Mouse (Mus musculus) adrenal gland, postnatal 36 days (tissue): ENCODE results near the gene Aox2. TPM values are rescaled to one million over a fixed set of nuclear protein-coding genes. Genes with fewer than 3 reads are reported as not detected.

Experiments
- DNase-seq, 2 experiments: peaks; one replicate each; pipeline ENCODE4 v3.0.0; 2021; ENCODE audit warnings: mixed read lengths in 1 of 2
- total RNA-seq, 2 experiments: library from RNA; stranded (reverse); gene quantifications; 2 replicates each; pipeline ENCODE4 v1.2.3; 2021

The Aox2 gene
- total RNA-seq, 2 experiments from 2014 or later, result 0.30 to 0.86 TPM

DNA sequence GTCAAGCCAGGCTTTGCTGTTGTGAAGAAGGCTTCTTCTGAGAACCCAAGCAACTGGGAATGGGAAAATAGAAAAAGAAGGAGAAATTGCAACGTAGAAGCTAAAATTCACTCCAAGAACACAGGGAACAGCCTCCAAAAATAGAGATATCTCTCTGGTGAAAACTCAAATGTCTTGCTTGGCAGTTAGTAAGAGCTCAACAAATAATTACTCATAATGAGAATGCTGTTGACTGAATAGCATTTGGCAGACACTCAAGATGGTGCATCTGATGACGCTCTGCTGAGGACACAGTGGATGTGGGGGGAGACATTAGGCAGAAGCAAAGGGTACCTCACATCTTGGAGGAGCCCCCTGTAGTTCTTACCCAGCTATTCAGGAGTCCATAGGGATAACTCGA is 10.0 kb downstream of the Aox2 start:
- DNase-seq, result no peak

DNA sequence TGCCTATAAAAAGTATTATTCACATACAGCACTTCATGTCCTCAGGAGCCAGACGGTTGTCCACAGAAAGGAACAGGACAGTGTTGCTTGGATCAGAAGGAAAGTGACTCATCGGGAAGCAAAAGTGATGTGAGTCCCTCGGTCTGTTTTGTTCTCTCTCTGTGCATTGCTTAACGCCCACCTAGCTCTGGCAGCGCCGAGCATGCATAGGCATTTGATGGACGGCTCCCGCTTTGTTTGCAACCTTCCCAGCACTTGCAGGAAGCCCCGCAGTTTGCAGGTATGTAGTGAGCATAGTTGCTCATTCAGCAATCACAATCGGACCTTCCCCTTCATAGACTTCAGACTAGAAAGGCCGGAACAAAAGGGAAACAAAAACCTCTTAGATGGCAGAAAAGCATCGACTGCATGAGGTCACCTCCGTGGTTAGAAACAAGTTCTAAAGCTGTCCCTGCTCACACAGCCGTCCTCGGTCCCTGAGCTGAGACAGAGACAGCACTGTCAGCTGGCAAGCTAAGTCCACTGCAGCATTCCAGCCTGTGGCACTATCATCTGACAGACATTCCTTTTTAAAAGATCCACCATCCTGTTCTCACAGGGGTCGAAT is 11.8 kb downstream of the Aox2 start:
- DNase-seq, result no peak

DNA sequence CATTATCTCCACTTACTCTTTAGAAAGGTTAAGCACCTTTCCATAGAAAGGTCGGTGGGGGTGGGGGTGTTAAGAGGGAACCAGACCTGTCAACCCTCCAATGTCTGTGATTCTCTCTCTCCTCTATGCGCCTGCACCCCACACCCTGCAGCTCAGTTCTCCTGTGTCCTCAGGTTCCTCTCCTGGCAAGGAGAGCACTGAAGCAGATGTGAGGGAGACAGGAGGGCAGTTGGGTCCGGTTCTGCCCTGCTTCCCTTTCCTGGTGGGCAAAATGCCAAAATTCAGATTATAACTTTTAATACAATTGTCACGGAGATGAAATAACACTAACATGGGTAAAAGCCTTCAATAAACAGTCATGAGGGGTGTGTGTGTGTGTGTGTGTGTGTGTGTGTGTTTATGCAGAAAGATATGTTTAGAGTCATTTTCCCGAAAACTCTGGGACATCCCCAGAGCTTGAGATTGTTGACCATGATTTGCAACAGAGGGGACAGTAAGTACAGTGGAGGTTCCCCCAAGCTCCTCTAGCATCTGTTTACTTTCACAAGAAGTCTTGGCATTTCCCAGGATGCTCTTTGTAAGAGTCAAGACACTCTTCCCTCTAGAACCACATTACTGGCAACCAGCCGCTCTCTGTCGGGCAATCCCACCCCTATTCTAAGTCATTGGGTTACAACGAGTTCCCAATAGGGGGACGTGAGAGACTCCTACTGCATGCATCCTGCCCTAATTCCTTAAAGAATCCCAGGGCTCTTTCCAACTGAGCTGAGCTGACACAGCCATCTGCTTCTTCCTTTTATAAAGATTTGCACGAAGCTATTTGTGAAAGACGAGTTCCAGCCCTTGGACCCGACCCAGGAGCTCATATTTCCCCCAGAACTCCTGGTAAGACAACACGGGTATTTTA is 13.5 kb downstream of the Aox2 start:
- DNase-seq, result peak; percentile 11 to 43

DNA sequence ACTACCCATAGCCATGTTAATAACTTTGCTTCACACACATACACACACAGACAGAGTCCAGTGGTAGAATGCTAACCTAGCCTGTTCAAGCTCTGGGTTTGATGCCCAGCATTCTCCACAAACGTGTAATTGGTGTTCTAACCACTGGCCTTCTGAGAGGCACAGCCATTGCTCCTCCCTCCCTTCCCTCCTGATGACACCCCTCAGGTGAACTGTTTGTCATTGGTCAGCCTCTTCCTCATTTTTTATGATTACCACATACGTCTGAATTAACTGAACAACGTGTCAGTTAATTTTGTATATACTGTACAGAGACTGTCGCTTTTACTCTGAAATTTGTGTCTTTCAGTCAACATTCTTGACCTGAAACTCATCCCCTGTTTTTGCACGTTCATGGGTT is 16.6 kb downstream of the Aox2 start:
- DNase-seq, result no peak

DNA sequence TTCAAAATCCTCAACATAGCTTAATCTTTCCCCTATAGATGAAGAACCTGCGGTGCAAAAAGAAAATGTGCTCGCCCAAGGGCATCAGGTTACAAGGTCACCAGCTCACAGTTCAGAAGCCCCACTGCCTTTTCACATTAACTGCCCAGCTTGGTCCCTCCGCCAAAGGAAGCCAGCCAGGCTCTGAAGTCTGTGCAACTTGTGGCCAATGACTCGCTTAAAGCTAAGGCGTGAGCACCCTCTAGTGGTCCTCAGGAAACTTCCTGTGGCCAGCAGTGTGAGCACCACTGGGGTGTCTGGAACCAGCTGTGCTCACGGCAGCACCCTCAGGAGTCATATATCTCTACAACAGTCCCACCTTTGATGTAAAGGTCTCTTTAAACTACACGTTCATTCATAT is 18.2 kb downstream of the Aox2 start:
- peak; percentile 75 to 84 for DNase-seq

DNA sequence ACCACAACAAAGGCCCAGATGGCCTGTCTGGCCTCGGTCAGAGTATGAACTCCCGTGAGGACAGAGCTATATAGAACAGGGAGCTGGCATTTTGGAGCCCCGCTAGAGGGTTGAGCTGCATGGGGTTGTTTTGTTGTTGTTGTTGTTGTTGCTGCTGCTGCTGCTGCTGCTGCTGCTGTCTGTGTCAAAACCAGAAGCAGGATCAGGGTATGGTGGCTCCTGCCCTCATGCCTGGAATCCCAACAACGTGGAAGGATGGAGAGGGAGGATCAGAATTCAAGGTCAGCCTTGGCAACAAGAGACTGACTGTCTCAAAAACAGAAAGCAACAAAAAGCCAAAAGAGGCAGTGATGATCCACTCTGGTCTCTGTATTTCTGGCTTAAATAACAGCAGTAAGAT is 18.7 kb downstream of the Aox2 start:
- DNase-seq, result no peak

DNA sequence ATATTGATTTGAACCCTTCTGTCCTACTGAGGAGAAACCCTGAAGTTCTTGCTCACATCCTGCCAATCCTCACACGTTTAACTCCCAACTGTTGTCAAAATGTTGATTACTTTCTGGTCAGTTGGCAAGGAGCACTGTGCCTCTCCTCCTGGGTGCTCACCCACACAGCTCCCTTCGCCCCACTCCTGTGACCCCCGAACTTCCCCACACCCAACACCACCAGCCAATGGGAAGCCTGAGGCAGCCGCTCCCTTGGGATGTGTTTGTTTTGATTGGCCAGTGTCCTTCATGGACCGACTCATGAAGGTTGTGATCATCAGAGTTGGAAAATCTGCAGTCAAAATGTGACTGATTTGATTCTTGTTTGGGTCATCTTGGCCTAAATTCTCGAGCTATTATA is 20.2 kb downstream of the Aox2 start:
- peak in 1 of 2 experiments; percentile 19 for DNase-seq

DNA sequence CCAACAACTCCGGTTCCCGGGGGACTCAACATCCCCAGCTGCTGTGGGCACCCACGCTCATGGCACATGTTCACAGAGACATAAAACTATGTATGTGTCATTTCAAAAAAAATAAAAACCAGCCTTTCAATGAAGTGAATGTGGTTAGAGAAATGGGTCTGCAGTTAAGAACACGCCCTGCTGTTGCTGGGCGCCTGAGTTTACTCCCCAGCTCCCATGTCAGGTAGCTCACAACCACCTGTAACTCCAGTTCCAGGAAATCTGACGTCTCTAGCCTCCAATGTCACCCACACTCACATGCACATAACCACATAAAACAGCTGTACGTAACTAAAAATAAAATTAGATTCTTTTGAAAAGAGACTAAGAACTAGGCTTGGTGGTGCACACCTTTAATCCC is 22.9 kb downstream of the Aox2 start:
- no peak for DNase-seq

DNA sequence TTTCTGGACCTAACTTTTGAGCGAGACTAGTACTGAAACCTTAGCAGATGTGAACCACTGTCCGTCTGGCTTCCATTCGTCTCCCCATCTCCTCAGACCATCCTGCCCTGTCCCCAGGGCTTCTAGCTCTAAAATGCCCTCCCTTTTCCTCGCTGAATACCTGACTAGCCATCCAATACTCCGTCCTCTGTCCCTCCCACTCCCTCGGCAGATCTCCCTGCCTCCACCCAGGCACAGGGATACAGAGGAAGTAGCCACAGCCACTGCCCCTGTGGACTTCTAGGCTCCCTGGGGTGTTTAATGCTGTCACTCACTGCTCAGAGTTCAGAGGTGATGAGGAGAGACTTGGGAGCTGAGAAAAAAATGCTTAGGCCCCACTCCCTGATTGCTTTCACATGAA is 23.9 kb downstream of the Aox2 start:
- no peak for DNase-seq

DNA sequence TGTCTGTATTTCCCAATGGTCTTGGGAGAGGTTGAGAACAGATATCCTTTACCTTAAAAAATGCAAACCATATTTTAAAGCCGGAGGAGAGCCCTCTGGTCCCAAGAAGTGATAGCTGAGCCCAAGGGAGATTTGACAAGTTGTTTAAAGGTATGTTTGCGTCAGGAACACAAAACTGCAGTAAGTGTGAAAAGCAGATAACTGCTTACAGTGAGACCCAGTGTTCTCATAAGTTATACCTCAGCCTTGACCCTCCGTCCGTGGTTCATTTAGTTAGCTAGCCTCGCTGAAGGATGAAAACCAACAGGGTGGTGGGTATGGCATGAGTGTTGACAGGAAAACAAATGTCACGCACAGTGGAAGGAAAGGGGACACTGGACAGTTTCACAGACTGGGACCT is 24.9 kb downstream of the Aox2 start:
- no peak for DNase-seq

DNA sequence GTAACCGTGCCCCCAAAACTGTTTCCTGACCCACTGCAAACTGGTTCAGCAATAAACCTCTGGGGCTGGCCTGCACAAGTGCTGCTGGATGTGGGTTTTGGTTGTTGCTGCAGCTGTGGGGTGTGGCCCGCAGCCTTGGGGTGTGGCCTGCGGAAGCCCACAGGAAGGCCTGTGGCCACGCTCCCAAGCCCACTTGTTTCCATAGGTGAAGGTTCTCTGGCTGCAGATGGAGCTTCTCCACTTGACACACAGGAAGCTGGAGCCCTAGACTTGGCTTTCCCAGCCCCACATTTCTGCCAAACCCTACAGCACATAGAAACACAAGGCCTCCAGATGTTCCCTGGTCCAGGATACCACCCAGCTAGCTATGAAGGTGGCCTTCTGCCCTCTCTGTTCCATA is 25.6 kb downstream of the Aox2 start:
- no peak for DNase-seq

DNA sequence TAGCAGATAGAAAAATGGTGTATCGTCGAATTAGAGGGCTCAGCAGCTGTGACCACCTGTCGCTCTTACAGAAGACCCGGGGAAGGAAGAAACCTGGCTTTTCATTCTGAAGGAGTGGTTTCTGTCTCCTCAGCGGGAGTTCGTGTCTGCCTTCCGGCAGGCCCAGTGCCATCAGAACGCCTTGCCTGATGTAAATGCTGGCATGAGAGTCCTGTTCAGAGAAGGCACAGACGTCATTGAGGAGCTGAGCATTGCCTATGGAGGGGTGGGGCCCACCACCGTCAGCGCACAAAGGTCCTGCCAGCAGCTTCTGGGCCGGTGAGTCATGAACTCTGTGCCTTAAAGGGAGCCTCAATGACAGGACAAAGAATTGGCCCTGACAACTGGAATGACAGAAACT is 26.2 kb downstream of the Aox2 start:
- DNase-seq, result peak; percentile 46 to 60

DNA sequence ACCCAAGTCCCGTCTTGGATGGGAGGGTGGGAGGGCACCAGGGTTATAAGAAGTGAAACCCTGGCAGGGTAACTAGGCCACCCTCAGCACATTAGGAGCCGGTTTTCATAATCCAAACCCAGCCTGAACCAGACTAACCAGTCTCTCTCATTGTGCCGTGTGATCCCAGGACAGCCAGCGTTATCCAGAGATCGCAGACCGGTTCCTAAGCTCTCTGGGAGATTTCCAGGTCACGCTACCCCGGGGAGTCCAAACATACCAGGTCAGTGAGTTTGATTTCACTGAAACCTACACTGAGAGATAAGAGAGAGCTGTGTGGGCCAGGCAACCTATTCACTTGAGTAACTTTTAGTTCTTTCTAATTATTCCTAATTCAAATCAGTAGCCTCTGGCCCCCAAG is 29.1 kb downstream of the Aox2 start:
- DNase-seq, result no peak

DNA sequence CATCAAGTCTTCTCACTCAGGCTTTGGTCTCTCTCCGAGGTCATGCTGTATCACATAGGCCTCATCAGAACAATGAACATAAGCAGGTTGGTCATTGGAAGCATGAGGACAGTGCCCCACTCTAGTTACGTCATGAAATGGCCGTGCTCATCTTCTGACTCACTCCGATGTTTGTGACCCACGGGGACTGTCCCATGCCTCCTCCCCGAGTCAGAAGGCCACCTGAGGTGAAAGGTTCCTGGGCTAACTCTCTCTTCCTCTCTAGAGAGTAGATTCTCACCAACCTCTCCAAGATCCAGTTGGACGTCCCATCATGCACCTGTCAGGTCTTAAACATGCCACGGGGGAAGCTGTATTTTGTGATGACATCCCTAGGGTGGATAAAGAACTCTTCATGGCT is 30.5 kb downstream of the Aox2 start:
- DNase-seq, result no peak

DNA sequence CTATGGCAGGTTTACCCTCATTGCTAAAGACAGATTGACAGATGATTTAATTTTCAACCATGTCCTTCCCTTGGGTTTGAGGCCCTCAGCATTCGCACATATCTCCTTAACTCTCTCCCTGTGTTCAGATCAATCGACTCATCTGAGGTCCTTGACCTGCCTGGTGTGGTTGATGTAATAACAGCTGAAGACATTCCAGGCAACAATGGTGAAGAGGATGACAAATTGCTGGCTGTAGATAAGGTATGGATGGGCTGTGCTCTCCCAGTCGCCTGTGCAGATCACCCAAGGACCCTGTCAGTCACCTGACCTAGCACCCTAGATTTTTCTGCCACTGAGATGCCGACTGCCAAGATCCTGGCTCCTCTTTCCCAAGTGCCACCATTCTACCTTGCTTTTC is 31.7 kb downstream of the Aox2 start:
- peak; percentile 18 to 44 for DNase-seq

DNA sequence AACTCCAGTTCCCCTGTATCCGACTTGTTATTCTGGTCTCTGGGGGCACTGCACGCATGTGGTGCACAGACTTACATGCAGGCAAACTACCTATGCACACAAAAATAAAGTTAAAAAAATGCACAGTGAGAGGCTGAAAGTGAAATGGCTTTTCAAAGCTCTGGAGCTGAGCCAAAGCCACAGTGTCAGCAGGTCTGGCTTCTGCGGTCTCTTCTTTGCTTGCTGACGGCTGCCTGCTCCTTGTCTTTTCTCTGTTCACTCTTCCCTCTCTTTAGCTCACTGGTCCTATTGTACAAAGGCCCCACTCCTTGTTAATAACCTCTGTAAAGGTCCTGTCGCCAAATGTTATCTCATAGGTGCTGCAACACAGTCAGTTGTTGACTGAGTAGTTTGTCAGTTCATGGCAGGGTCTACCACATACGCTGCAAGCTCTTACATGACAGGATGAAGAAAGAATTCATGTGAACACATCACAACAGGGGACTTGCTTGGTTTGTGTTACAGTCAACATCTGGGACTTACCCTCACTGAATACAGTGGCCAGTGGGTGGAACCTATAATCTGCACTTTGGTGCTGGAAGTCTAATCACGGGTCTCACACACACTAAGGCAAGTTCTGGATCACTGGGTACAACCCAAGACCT is 33.2 kb downstream of the Aox2 start:
- DNase-seq, result peak in 1 of 2 experiments; percentile 28

DNA sequence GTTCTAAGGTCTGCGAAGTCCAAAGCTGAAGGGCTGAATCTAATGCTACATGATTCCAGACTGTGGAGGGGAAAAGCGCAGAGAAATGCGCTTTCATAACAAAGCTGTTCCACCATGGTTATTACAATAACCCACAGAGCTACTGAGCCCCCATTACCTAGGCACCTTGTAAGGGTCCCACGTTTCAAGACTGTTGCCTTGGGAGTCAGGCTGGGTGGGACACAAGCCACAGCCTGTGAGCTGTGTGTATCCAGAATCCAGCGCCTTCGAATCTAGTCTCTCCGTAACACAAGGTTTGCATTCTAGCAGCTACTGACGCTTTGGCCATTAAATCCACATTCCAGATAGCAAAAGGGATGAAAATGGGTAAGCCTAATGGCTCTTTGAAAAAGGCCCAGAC is 35.0 kb downstream of the Aox2 start:
- no peak for DNase-seq

DNA sequence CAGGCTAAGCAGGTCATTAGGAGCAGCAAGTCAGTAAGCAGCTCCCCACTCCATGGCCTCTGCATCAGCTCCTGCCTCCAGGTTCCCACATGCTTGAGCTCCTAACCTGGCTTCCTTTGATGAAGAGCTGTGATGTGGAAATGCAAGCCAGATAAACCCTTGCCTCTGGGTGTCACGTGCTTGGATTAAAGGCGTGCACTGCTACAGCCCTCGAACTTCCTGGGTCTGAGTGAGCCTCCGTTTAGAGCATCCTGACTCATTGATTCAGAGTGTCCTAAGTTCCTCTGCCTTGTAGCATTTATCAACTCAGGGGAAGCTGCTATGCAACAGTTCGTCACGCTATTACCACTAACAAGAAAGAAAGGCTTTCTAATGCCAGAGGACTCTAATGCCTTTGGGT is 37.4 kb downstream of the Aox2 start:
- no peak for DNase-seq

DNA sequence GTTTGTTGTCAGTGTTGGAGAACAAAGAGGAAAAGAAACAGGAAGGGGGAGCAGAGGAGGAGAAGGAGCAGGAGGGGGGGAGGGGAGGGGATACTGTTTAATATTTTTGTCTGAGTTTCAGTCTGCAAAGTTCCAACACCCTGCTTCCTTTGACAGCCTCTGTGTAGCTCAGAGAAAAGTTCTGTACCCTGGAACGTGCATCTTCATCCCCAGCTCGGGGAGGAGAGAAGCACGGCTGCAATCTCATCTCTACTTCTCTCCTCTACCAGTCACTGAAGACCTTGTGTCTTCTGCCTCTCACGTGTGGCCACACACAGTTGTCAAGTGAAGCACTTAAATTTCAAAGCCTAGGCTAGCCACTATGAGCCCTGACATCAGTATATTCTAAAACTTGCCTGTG is 55.1 kb downstream of the Aox2 start:
- DNase-seq, result no peak

DNA sequence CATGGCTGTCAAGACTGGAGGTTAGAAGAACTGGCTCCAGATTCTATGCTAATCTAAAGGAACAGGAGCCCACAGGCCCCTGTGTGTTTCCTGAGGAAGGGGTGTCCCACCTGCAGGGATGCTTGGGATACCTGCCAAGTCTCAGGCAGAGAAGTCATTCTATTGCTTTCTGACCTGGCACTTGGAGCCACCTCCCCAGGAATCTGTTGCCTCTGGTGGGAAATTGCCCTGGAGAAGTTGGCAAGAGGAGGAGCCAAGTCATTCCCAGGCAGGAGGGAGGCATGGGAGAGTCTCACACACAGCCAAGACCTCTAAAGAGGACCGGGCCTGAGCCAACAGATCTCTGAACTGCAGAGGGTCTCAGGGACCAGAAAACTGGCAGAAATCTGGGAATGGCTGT is 61.8 kb downstream of the Aox2 start:
- no peak for DNase-seq

DNA sequence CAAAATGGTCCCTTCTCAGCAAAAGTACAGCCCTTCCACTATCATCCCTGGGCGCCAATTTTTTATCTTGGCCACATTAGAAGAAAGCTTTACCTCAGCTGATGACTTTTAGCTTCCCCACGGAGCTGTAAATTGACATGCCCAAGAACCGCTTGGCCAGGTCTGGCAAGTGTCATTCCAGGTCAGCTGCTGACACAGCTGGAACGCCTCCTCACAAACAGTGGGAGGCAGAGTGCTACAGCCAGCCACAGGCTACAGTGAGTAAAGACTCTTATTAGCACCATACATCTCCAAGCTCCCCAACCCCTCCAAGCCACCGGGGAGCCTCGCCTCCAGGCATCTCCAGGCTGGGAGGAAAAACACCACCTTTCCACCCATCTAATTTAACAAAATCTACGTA is 63.5 kb downstream of the Aox2 start:
- DNase-seq, result peak; percentile 11 to 25

DNA sequence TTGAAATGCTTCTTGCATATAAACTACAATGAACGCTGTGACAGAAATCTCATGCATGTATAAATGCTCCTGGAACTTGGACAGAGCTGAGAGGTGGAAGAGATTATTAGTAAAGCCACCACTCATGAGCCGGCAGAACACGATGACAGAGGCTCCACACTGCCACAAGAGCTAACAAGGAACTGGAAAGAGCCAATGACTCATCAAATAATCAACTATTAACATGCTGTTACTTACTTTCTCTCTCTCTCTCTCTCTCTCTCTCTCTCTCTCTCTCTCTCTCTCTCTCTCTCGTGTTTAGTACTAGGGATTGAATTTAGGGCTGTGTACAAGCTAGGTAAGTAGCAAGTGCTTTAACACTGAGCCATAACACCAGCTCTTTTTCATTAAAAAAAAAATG is 65.7 kb downstream of the Aox2 start:
- DNase-seq, result no peak

DNA sequence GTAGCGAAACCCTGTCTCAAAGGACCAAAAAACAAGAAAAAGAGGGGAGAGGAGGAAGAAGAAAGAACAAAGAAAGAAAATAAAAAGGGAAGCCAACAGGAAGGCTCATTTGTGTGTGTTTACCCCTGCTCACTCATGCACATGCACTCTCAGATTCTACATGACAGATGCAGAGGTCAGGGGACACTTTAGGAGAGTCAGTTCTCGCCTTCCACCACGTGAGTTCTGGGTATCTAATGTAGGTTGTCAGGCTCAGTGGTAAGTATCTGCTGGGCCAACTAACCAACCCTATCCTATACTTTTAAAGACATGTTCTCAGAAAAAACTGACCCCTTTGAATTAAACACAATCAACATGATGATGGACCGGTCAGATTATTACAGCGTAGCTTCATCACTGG is 66.4 kb downstream of the Aox2 start:
- no peak for DNase-seq
